Mouse (Mus musculus): Measurements from ENCODE around the gene Dtnbp1. TPM values are rescaled to one million over a fixed set of nuclear protein-coding genes. Genes with fewer than 3 reads are reported as not detected.

Dtnbp1 gene
- polyA plus RNA-seq, 1 experiment: 70.0 TPM

DNA sequence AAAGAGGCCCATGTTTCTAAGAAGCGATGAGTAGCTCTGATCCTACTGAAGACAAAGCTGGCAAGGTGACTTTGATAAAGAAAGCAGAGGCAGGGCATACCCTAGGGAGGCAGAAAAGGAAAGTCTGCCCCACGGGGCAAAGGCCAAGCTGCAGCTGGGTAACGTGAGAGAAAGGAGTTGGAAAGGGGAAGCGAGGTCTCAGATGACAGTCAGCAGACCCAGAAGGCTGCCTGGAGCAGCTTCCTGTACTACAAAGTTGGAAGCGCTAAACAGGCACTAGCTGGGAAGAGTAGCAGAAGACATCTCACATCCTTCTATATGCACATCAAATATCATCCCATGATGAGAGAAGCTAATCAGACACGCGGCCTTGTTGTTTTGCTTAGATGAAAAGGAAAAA lies 3.9 kb upstream of the Dtnbp1 start:
- WGBS: 53% methylated on average over 7 of the region's 7 CpGs
- no peak for TF ChIP-seq CTCF (IDR thresholded peaks at IDR 0.05; ENCODE audit: insufficient read depth, low read length)
- no peak for DNase-seq
- Histone ChIP-seq H3K4me1 (ENCODE audit: control insufficient read depth, insufficient read depth, low read length) (peaks cover 4% of the 10 kb centered on the region), H3K4me3 (replicated peaks; ENCODE audit: extremely low read depth, low read depth, low read length) (no peak overlapping the region)

DNA sequence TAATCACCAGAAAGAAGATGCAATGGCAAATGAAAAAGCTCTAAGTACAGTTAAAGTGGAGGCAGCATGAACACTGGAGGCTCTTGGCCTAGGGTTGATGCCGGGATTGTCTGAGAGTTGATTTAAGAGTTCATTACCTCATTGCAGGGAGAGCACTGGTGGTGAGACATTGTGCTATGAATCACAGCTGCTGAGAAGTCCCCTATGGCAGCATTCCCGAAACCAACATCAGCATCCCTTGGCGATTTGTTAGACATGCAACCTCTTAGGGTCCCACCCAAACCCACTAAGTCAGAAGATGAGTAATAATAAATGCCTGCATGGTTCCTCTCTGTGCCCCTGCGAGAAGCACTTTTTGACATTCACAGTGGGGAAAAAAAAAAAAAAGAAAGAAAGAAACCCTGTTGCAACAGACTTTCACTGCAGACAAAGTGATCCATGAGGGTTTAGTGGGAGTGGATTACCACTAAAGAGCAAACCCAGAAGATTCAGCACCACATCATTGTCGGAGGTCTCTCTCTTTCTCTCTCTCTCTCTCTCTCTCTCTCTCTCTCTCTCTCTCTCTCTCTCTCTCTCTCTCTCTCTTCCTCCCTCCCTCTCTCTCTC lies 3.1 kb upstream of the Dtnbp1 start:
- TF ChIP-seq CTCF (IDR thresholded peaks at IDR 0.05; ENCODE audit: insufficient read depth, low read length): no peak
- no peak for TF ChIP-seq POLR2A (IDR thresholded peaks at IDR 0.05; ENCODE audit: borderline replicate concordance, extremely low read depth, low read depth, low read length)
- no peak for DNase-seq
- no peak overlapping the region for H3K4me3 ChIP-seq (replicated peaks; ENCODE audit: extremely low read depth, low read depth, low read length)
- H3K4me1 ChIP-seq (ENCODE audit: control insufficient read depth, insufficient read depth, low read length): peaks cover 8% of the 10 kb centered on the region
- WGBS: 83% methylated on average over 5 of the region's 5 CpGs

DNA sequence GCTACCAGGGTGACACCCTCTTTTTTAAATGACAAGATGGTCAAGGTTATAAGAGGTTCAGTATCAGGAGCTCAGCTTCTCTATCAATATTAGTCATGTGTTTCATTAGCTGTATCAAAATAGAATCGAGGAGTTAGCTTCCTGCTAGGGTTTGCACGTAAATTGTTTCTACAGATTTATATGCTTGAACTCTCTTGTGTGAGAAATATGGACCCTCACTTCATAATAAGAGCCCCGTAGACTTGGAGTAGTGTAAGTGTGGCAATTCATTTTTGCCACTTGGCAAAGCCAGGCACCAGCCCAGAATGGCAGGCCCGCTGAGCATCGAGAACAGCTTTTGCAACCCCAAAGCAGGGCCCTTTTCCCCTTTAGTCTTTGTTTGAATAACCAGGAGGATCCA lies 1.1 kb upstream of the Dtnbp1 start:
- 65% methylated on average over 5 of the region's 5 CpGs for WGBS
- no peak for TF ChIP-seq POLR2A (IDR thresholded peaks at IDR 0.05; ENCODE audit: borderline replicate concordance, extremely low read depth, low read depth, low read length)
- TF ChIP-seq CTCF (IDR thresholded peaks at IDR 0.05; ENCODE audit: insufficient read depth, low read length): no peak
- Histone ChIP-seq H3K4me1 (ENCODE audit: control insufficient read depth, insufficient read depth, low read length) (peaks cover 8% of the 10 kb centered on the region), H3K4me3 (replicated peaks; ENCODE audit: extremely low read depth, low read depth, low read length) (no peak overlapping the region)
- no peak for DNase-seq

DNA sequence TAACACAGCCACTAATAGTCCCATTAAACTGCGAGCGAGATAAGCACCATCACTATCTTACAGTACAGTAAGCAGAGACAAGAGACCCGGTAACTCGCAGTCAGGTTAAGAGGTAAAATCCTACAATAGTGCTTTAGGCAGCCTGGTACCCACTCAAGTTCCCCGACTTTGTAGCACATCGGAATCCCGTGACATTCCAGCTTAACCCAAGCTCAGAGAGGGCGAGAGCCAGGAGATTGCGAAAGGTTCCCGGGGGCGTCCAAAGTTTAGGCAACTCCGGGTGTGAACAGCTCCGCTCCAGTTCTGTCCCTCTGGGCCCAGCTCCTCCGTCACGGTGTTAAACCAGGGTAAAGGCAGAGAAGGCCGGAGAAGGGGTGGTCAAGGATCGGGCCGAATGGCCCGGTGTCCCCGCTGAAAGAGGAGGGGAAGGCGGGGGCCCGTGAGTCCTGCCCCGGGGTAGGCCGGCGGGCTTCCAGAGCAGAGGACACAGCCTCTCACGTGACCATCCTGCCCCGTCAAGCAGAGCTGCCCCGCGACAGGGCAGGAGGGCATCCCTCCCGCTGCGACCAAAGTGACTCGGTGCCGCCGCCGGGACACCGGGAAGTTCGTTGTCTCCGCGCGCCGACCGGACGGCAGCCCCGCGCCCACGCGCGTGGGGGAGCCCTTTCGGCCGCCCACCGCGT lies 578 bp downstream of the Dtnbp1 start:
- DNase-seq: peak; percentile 86
- Histone ChIP-seq H3K4me1 (ENCODE audit: control insufficient read depth, insufficient read depth, low read length) (peaks cover 8% of the 10 kb centered on the region), H3K4me3 (replicated peaks; ENCODE audit: extremely low read depth, low read depth, low read length) (peak overlapping the region; percentile 91)
- TF ChIP-seq CTCF (IDR thresholded peaks at IDR 0.05; ENCODE audit: insufficient read depth, low read length) (no peak), POLR2A (IDR thresholded peaks at IDR 0.05; ENCODE audit: borderline replicate concordance, extremely low read depth, low read depth, low read length) (no peak)
- under 1% methylated on average over 52 of the region's 52 CpGs for WGBS

DNA sequence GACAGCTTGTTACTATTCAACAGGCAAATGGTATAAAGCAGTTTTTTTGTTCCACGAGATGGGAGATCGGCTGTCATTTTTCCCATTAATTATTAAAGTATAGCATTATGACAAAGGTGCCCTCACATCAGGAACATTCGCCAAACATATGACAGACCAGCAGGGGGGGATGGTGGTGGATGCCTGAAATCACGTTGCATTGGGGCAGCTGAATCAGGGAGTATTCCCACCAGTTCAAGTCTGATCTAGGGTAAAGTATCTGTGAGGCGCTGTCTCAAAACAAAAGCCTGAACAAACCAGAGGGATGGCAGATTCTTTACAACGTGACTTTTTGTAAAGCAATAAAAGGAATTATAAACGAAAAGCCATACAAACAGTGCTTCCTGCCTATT lies 1.1 kb downstream of the Dtnbp1 start:
- whole genome bisulfite sequencing: 9% methylated on average over 7 of the region's 7 CpGs

DNA sequence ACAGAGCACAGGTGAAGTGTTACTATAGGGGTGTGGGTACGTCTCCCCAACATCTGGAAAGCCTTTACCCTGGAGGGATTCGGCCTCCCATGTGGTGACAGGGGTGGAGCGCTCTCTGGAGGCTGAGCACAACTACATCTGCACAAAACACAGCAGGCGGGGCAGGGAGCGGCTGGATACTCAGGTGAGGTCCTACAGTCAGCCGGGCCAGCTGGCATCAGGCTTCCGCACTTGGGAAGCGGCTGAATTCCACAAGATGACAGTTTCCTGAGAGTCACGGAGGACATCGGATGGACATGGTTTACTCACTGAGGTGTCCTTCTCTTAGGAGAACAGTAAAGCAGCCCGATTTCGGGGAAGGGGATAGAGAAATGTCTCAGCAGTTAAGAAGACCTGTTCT lies 2.7 kb downstream of the Dtnbp1 start:
- peaks cover 8% of the 10 kb centered on the region for H3K4me1 ChIP-seq (ENCODE audit: control insufficient read depth, insufficient read depth, low read length)
- H3K4me3 ChIP-seq (replicated peaks; ENCODE audit: extremely low read depth, low read depth, low read length): no peak overlapping the region
- WGBS: 95% methylated on average over 12 of the region's 12 CpGs
- no peak for DNase-seq
- TF ChIP-seq CTCF (IDR thresholded peaks at IDR 0.05; ENCODE audit: insufficient read depth, low read length) (no peak), POLR2A (IDR thresholded peaks at IDR 0.05; ENCODE audit: borderline replicate concordance, extremely low read depth, low read depth, low read length) (no peak)

More for the DNA sequence above, 1.1 kb downstream of the Dtnbp1 start:
- TF ChIP-seq CTCF (IDR thresholded peaks at IDR 0.05; ENCODE audit: insufficient read depth, low read length) (0 out of 2 replicates have a peak, but pooled peaks have one; percentile 38), POLR2A (IDR thresholded peaks at IDR 0.05; ENCODE audit: borderline replicate concordance, extremely low read depth, low read depth, low read length) (no peak)
- Histone ChIP-seq H3K4me3 (replicated peaks; ENCODE audit: extremely low read depth, low read depth, low read length) (peak overlapping the region; percentile 32), H3K4me1 (ENCODE audit: control insufficient read depth, insufficient read depth, low read length) (peaks cover 8% of the 10 kb centered on the region)
- DNase-seq: peak; percentile 27

DNA sequence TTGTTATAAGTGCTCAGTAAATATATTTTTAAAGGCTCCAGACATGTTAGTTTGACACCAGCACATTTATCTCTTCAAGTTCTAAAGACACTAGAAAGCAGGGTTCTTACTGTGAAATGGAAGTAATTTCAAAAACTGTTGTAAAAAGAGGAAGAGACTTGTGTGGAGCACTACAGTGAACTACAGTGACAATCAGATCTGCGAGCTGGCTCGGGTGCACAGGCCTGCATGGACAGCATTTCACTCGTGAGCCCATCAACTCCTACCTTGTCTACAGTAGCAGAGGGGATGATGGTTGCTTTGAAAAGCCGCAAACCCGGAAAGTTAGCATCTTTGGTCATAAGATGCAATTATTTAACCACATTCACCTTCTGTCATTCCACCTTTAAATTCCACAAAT lies 5.6 kb downstream of the Dtnbp1 start:
- WGBS: 82% methylated on average over 5 of the region's 5 CpGs
- no peak for TF ChIP-seq CTCF (IDR thresholded peaks at IDR 0.05; ENCODE audit: insufficient read depth, low read length)
- Histone ChIP-seq H3K4me3 (replicated peaks; ENCODE audit: extremely low read depth, low read depth, low read length) (no peak overlapping the region), H3K4me1 (ENCODE audit: control insufficient read depth, insufficient read depth, low read length) (peaks cover 7% of the 10 kb centered on the region)
- DNase-seq: no peak

DNA sequence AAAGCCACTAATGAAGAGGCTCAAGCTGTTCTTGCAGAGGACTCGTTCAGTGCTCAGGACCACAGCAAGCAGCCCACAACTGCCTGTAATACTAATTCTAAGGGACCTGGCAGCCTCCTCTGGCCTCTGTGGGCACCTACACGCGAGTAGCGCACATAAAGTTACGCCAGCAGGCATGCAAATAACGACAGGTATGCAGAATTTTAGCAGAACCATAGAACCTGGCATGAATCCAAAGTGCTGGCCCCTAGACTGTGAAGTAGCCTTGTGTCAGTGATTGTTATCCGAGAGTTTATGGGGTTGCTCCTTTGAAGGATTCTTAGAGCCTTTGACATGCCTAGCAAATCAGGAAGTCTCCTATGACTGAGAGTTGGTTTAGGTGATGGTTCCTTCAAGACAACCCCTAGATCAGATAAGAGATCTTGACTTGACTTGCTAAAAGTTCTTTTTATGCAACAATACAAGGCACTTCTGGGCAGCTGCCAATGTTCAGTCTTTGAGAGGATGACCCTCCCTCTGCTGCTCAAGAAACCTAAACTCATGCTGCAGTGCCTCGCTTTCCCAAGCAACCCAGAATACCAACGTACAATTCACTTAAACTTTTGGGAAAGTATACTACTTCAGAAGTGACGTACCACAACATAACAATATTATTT lies 9.3 kb downstream of the Dtnbp1 start:
- DNase-seq: no peak
- TF ChIP-seq POLR2A (IDR thresholded peaks at IDR 0.05; ENCODE audit: borderline replicate concordance, extremely low read depth, low read depth, low read length) (no peak), CTCF (IDR thresholded peaks at IDR 0.05; ENCODE audit: insufficient read depth, low read length) (no peak)
- Histone ChIP-seq H3K4me1 (ENCODE audit: control insufficient read depth, insufficient read depth, low read length) (peaks cover 3% of the 10 kb centered on the region), H3K4me3 (replicated peaks; ENCODE audit: extremely low read depth, low read depth, low read length) (no peak overlapping the region)
- WGBS: 64% methylated on average over 10 of the region's 10 CpGs

DNA sequence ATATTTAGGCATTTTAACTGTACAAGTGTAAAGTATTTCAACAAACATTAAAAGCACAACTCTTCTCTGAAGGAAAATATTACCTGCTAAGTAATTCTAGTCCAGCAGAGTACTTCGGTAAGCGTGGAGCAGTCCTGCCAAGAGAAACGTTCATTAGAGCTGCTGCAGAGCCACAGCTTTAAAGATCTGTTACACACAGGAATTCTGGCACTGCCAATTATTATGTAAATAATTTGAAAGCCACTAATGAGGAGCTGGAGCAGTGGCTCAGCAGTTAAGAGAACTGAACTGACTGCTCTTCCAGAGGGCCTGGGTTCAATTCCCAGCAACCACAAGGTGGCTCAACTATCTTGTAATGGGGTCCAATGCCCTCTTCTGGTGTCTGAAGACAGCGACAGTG lies 10.0 kb downstream of the Dtnbp1 start:
- 77% methylated on average over 4 of the region's 4 CpGs for WGBS
- Histone ChIP-seq H3K4me1 (ENCODE audit: control insufficient read depth, insufficient read depth, low read length) (peaks cover 3% of the 10 kb centered on the region), H3K4me3 (replicated peaks; ENCODE audit: extremely low read depth, low read depth, low read length) (no peak overlapping the region)
- no peak for TF ChIP-seq POLR2A (IDR thresholded peaks at IDR 0.05; ENCODE audit: borderline replicate concordance, extremely low read depth, low read depth, low read length)
- no peak for TF ChIP-seq CTCF (IDR thresholded peaks at IDR 0.05; ENCODE audit: insufficient read depth, low read length)
- DNase-seq: no peak

Measured in lung, adult 2 months (tissue).